Mouse (Mus musculus) hindbrain, embryonic 10.5 days (tissue): Measurements from ENCODE around the gene Six3. TPM values are rescaled to one million over a fixed set of nuclear protein-coding genes. Genes with fewer than 3 reads are reported as not detected.

Source experiments
- DNase-seq: peaks from one replicate; pipeline ENCODE4 v3.0.0-alpha.2; 2017; ENCODE audit warnings: low spot score
- H3K27ac ChIP-seq: fragments of 300-500 bp; sonication (generic); 2 replicates; pipeline ENCODE4 v1.5.1; 2016; ENCODE audit warnings: mild to moderate bottlenecking, moderate library complexity
- H3K27me3 ChIP-seq: fragments of 300-500 bp; sonication (generic); 2 replicates; pipeline ENCODE4 v1.6.1; 2016; ENCODE audit warnings: mild to moderate bottlenecking; ENCODE audit not compliant: poor library complexity, insufficient read depth, severe bottlenecking
- H3K36me3 ChIP-seq: fragments of 300-500 bp; sonication (generic); 2 replicates; pipeline ENCODE4 v1.6.1; 2016; ENCODE audit warnings: mild to moderate bottlenecking, moderate library complexity
- H3K4me1 ChIP-seq: fragments of 300-500 bp; sonication (generic); replicated peaks from 2 replicates; pipeline ENCODE4 v1.6.1; 2016; ENCODE audit warnings: mild to moderate bottlenecking
- H3K4me3 ChIP-seq: fragments of 300-500 bp; sonication (generic); 2 replicates; pipeline ENCODE4 v1.5.1; 2016; ENCODE audit warnings: mild to moderate bottlenecking, moderate library complexity
- H3K9me3 ChIP-seq: fragments of 300-500 bp; sonication (generic); 2 replicates; pipeline ENCODE4 v1.6.1; 2016; ENCODE audit warnings: mild to moderate bottlenecking, moderate library complexity
- WGBS: fragments of 180-500 bp; shearing (Covaris S2); methylation state at CpG from one replicate; pipeline ENCODE4 v1.1.7; 2016; 5-methylcytosine and 5-hydroxymethylcytosine counted together
- polyA plus RNA-seq: library from polyadenylated mRNA; unstranded; fragments of >200 nt; fragmentation: Nextera tagmentation; extraction: Ambion mirVana; gene quantifications from 2 replicates; pipeline ENCODE4 v1.2.1, GENCODE M21; 2016

The Six3 gene
- polyA plus RNA-seq, 1 experiment from 2014 or later = 0.46 TPM

- Histone ChIP-seq H3K36me3 (no peaks in the 10 kb centered on the region), H3K4me3 (no peak overlapping the region), H3K4me1 (peaks cover 17% of the 10 kb centered on the region), H3K27me3 (peaks cover 98% of the 10 kb centered on the region), H3K9me3 (no peaks in the 10 kb centered on the region), H3K27ac (no peak overlapping the region)
- WGBS = 4% methylated on average over 3 of the region's 3 CpGs
- DNase-seq = peak; percentile 9
Observed at GRCm38 (mm10) chr17:85606463-85606862, 6.9 kb upstream of the Six3 start.

- Histone ChIP-seq H3K27ac (no peak overlapping the region), H3K36me3 (no peaks in the 10 kb centered on the region), H3K27me3 (peaks cover 98% of the 10 kb centered on the region), H3K4me1 (peaks cover 17% of the 10 kb centered on the region), H3K4me3 (peak overlapping the region; percentile 33; the same call in 1 of the 2 replicates), H3K9me3 (no peaks in the 10 kb centered on the region)
- peak; percentile 58 for DNase-seq
- WGBS = 1% methylated on average over 41 of the region's 41 CpGs
Observed at GRCm38 (mm10) chr17:85607556-85608365, 5.6 kb upstream of the Six3 start.

- Histone ChIP-seq H3K4me3 (peak overlapping the region; percentile 33), H3K4me1 (peaks cover 17% of the 10 kb centered on the region), H3K9me3 (no peaks in the 10 kb centered on the region), H3K27me3 (peaks cover 98% of the 10 kb centered on the region), H3K36me3 (no peaks in the 10 kb centered on the region), H3K27ac (0 out of 2 replicates have a peak overlapping the region, but pooled peaks have one; percentile 6)
- DNase-seq = peak; percentile 67
- WGBS = under 1% methylated on average over 42 of the region's 42 CpGs
Observed at GRCm38 (mm10) chr17:85608366-85609093, 4.9 kb upstream of the Six3 start.

GRCm38 (mm10) chr17:85609094-85609425 is 4.3 kb upstream of the Six3 start:
- Histone ChIP-seq H3K4me3 (peak overlapping the region; percentile 33), H3K27ac (no peak overlapping the region), H3K4me1 (peaks cover 17% of the 10 kb centered on the region), H3K27me3 (peaks cover 100% of the 10 kb centered on the region), H3K9me3 (no peaks in the 10 kb centered on the region), H3K36me3 (no peaks in the 10 kb centered on the region)
- under 1% methylated on average over 13 of the region's 13 CpGs for WGBS
- DNase-seq = no peak

GRCm38 (mm10) chr17:85609621-85610392 is 3.6 kb upstream of the Six3 start:
- peak; percentile 18 for DNase-seq
- WGBS = 3% methylated on average over 13 of the region's 13 CpGs
- Histone ChIP-seq H3K4me3 (no peak overlapping the region), H3K9me3 (no peaks in the 10 kb centered on the region), H3K27ac (no peak overlapping the region), H3K4me1 (peaks cover 23% of the 10 kb centered on the region), H3K36me3 (no peaks in the 10 kb centered on the region), H3K27me3 (peaks cover 100% of the 10 kb centered on the region)

GRCm38 (mm10) chr17:85610393-85611115 is 2.9 kb upstream of the Six3 start:
- H3K27me3 ChIP-seq = peaks cover 100% of the 10 kb centered on the region
- no peaks in the 10 kb centered on the region for H3K36me3 ChIP-seq
- WGBS = 2% methylated on average over 11 of the region's 11 CpGs
- no peak overlapping the region for H3K4me3 ChIP-seq
- DNase-seq = peak; percentile 26
- H3K9me3 ChIP-seq = no peaks in the 10 kb centered on the region
- H3K27ac ChIP-seq = no peak overlapping the region
- peaks cover 28% of the 10 kb centered on the region for H3K4me1 ChIP-seq

- H3K4me3 ChIP-seq = no peak overlapping the region
- no peak overlapping the region for H3K27ac ChIP-seq
- DNase-seq = peak; percentile 24
- WGBS = 4% methylated on average over 19 of the region's 19 CpGs
- H3K36me3 ChIP-seq = no peaks in the 10 kb centered on the region
- H3K9me3 ChIP-seq = no peaks in the 10 kb centered on the region
- peaks cover 28% of the 10 kb centered on the region for H3K4me1 ChIP-seq
- H3K27me3 ChIP-seq = peaks cover 100% of the 10 kb centered on the region
Observed at GRCm38 (mm10) chr17:85611521-85612515, 1.6 kb upstream of the Six3 start.

GRCm38 (mm10) chr17:85612526-85613265 is 712 bp upstream of the Six3 start:
- no peaks in the 10 kb centered on the region for H3K36me3 ChIP-seq
- H3K9me3 ChIP-seq = no peaks in the 10 kb centered on the region
- H3K27me3 ChIP-seq = peaks cover 100% of the 10 kb centered on the region
- DNase-seq = peak; percentile 38
- WGBS = under 1% methylated on average over 31 of the region's 31 CpGs
- no peak overlapping the region for H3K27ac ChIP-seq
- H3K4me3 ChIP-seq = no peak overlapping the region; the same call in 1 of the 2 replicates
- peaks cover 32% of the 10 kb centered on the region for H3K4me1 ChIP-seq

- Histone ChIP-seq H3K27ac (peak overlapping the region; percentile 13; the same call in 1 of the 2 replicates), H3K9me3 (no peaks in the 10 kb centered on the region), H3K36me3 (no peaks in the 10 kb centered on the region), H3K27me3 (peaks cover 100% of the 10 kb centered on the region), H3K4me3 (peak overlapping the region; percentile 28), H3K4me1 (peaks cover 30% of the 10 kb centered on the region)
- WGBS = under 1% methylated on average over 30 of the region's 30 CpGs
- DNase-seq = peak; percentile 23
Observed at GRCm38 (mm10) chr17:85614011-85614721, 758 bp downstream of the Six3 start.

- under 1% methylated on average over 38 of the region's 38 CpGs for WGBS
- Histone ChIP-seq H3K4me3 (peak overlapping the region; percentile 28), H3K4me1 (peaks cover 29% of the 10 kb centered on the region)
Observed at GRCm38 (mm10) chr17:85614722-85615331, 1.4 kb downstream of the Six3 start.

More at GRCm38 (mm10) chr17:85614722-85615331, 1.4 kb downstream of the Six3 start:
- DNase-seq = peak; percentile 57
- Histone ChIP-seq H3K27me3 (peaks cover 100% of the 10 kb centered on the region), H3K27ac (0 out of 2 replicates have a peak overlapping the region, but pooled peaks have one; percentile 13), H3K36me3 (no peaks in the 10 kb centered on the region), H3K9me3 (no peaks in the 10 kb centered on the region)
